ENCODE assay signal across 7 mouse cellular contexts in the genomic region with DNA sequence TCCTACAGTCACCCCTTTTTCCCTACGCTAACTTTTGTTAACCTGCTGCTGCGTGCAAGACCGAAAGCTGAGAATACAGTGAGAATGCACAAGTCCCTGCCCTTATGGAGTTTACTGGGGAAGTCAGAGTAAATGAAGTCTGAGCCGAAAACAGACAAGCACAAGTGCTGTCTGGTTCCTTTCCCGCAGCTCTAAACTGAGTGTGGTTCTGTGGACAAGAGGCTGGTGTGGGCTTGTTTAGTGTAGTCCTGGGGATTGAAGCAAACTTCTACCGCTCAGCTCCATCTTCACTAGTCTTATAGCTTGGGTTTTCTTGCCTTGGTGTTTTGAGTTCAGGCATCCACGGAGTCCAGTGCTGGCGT. TPM values are rescaled to one million over a fixed set of nuclear protein-coding genes. Genes with fewer than 3 reads are reported as not detected.
DNase-seq lines count a peak whose midpoint lies in the region; ATAC-seq and TF ChIP-seq lines count a peak whose summit lies in the region.

No protein-coding gene starts in this region.

- ATAC-seq in lung, embryonic 15.5 days (ENCODE audit: borderline replicate concordance, extremely low read depth, low FRiP score, low TSS enrichment): peak; percentile 2; the same call in 1 of the 2 replicates
- ATAC-seq in limb, embryonic 11.5 days (ENCODE audit: insufficient number of reproducible peaks, low FRiP score, low TSS enrichment, low read depth): peak; percentile 46

- peak overlapping the region; percentile 50 for H3K9ac ChIP-seq in lung, embryonic 15.5 days
- peak overlapping the region; percentile 97 for H3K9ac ChIP-seq in limb, embryonic 11.5 days (ENCODE audit: low read length)

- H3K4me2 ChIP-seq in lung, embryonic 15.5 days: peak overlapping the region; percentile 60
- H3K4me2 ChIP-seq in limb, embryonic 11.5 days (ENCODE audit: low read depth, severe bottlenecking): peak overlapping the region; percentile 34

- no peaks in the 10 kb centered on the region for H3K27me3 ChIP-seq in lung, embryonic 15.5 days
- H3K27me3 ChIP-seq in limb, embryonic 11.5 days (ENCODE audit: control insufficient read depth, insufficient read depth, low read length): no peaks in the 10 kb centered on the region
- no peaks in the 10 kb centered on the region for H3K27me3 ChIP-seq in small intestine, adult 2 months (ENCODE audit: control insufficient read depth, insufficient read depth, low read length)

- peaks cover 37% of the 10 kb centered on the region for H3K4me1 ChIP-seq in lung, embryonic 15.5 days
- H3K4me1 ChIP-seq in embryonic fibroblast, embryonic 13.5 days (ENCODE audit: control insufficient read depth, insufficient read depth, low read length): peaks cover 10% of the 10 kb centered on the region
- H3K4me1 ChIP-seq in limb, embryonic 11.5 days (ENCODE audit: control insufficient read depth, insufficient read depth, low read length): peaks cover 13% of the 10 kb centered on the region; the same call in 1 of the 2 replicates
- peaks cover 5% of the 10 kb centered on the region; the same call in 1 of the 2 replicates for H3K4me1 ChIP-seq in small intestine, adult 2 months (ENCODE audit: control insufficient read depth, insufficient read depth, insufficient read length, low read length)

- TF ChIP-seq POLR2A in embryonic fibroblast, embryonic 13.5 days (IDR thresholded peaks at IDR 0.05; ENCODE audit: low read depth, low read length): 0 out of 2 replicates have a peak, but pooled peaks have one; percentile 34
- TF ChIP-seq POLR2A in small intestine, adult 2 months (IDR thresholded peaks at IDR 0.05; ENCODE audit: low read depth, low read length): no peak

- DNase-seq in lung, adult 18-20 months: no peak
- DNase-seq in limb, embryonic 11.5 days (ENCODE audit: low spot score): no peak
- no peak for DNase-seq in frontal cortex, postnatal 10 days (ENCODE audit: low spot score in 2 of 2)
- DNase-seq in left cerebral cortex, adult 9 months (ENCODE audit: low spot score in 2 of 2): no peak

- peak overlapping the region; percentile 79 for H3K4me3 ChIP-seq in lung, embryonic 15.5 days
- H3K4me3 ChIP-seq in embryonic fibroblast, embryonic 13.5 days (ENCODE audit: insufficient read depth, low read length): peak overlapping the region; percentile 46
- peak overlapping the region; percentile 95 for H3K4me3 ChIP-seq in limb, embryonic 11.5 days (ENCODE audit: low read depth, low read length)
- H3K4me3 ChIP-seq in small intestine, adult 2 months (ENCODE audit: low read depth, low read length): peak overlapping the region; percentile 24; the same call in 1 of the 2 replicates

- TF ChIP-seq CTCF in embryonic fibroblast, embryonic 13.5 days (IDR thresholded peaks at IDR 0.05; ENCODE audit: borderline replicate concordance, insufficient read depth, low read length): no peak
- no peak for TF ChIP-seq CTCF in small intestine, adult 2 months (IDR thresholded peaks at IDR 0.05; ENCODE audit: extremely low read depth, insufficient read length, insufficient replicate concordance, low read depth, low read length)

- no peaks in the 10 kb centered on the region for H3K9me3 ChIP-seq in lung, embryonic 15.5 days
- no peaks in the 10 kb centered on the region for H3K9me3 ChIP-seq in limb, embryonic 11.5 days (ENCODE audit: control insufficient read depth, low read length)

- WGBS in lung, embryonic 15.5 days: 36% methylated on average over 8 of the region's 8 CpGs
- 44% methylated on average over 8 of the region's 8 CpGs for WGBS in limb, embryonic 11.5 days
- whole genome bisulfite sequencing in small intestine, adult 2 months: 35% methylated on average over 8 of the region's 8 CpGs

- no peaks in the 10 kb centered on the region for H3K36me3 ChIP-seq in lung, embryonic 15.5 days
- H3K36me3 ChIP-seq in limb, embryonic 11.5 days (ENCODE audit: control insufficient read depth, insufficient read depth, low read length): no peaks in the 10 kb centered on the region
- no peaks in the 10 kb centered on the region for H3K36me3 ChIP-seq in small intestine, adult 2 months (ENCODE audit: control insufficient read depth, insufficient read depth, low read length)

- H3K27ac ChIP-seq in lung, embryonic 15.5 days: peak overlapping the region; percentile 66
- peak overlapping the region; percentile 29 for H3K27ac ChIP-seq in embryonic fibroblast, embryonic 13.5 days (ENCODE audit: insufficient read depth, low read length)
- peak overlapping the region; percentile 67 for H3K27ac ChIP-seq in limb, embryonic 11.5 days (replicated peaks; ENCODE audit: low read depth, low read length)
- peak overlapping the region; percentile 38 for H3K27ac ChIP-seq in small intestine, adult 2 months (ENCODE audit: insufficient read depth, low read depth, low read length)

RNA-seq across cellular contexts. Expression of a gene that starts 0.4 kb away (rescaled TPM):
- 77.4 and 85.7 TPM in 2 replicates for polyA plus RNA-seq in lung, embryonic 15.5 days (2015; fragmentation: Nextera tagmentation; extraction: Ambion mirVana)
- polyA plus RNA-seq in embryonic fibroblast, embryonic 13.5 days (2011; ENCODE audit: insufficient read length, low read depth, missing spikeins): 72.5 and 74.9 TPM in 2 replicates
- polyA plus RNA-seq in limb, embryonic 11.5 days (2014; fragmentation: Nextera tagmentation; extraction: Ambion mirVana): 100 and 108 TPM in 2 replicates
- 5.3 and 9.8 TPM in 2 replicates for polyA plus RNA-seq in small intestine, adult 2 months (2012; rRNA removed)

RNA-seq across cellular contexts. Expression of a gene that starts 18.5 kb away (rescaled TPM):
- 45.2 and 49.2 TPM in 2 replicates for polyA plus RNA-seq in lung, embryonic 15.5 days (2015; fragmentation: Nextera tagmentation; extraction: Ambion mirVana)
- polyA plus RNA-seq in embryonic fibroblast, embryonic 13.5 days (2011; ENCODE audit: insufficient read length, low read depth, missing spikeins): 29.9 and 31.6 TPM in 2 replicates
- 49.3 and 54.0 TPM in 2 replicates for polyA plus RNA-seq in limb, embryonic 11.5 days (2014; fragmentation: Nextera tagmentation; extraction: Ambion mirVana)
- 6.4 and 14.7 TPM in 2 replicates for polyA plus RNA-seq in small intestine, adult 2 months (2012; rRNA removed)

Comparison
In these comparisons a context has a peak if more than half of its experiments do, and no peak if none do; other contexts are left out.
1. H3K4me3 ChIP-seq: peak in every context shown above with its lines; median percentile 95 in limb, embryonic 11.5 days; 79 in lung, embryonic 15.5 days; 46 in embryonic fibroblast, embryonic 13.5 days; 24 in small intestine, adult 2 months.